Mouse (Mus musculus) liver, embryonic 14.5 days (tissue): ENCODE results near the gene Dtl.

Experiments
- CTCF ChIP-seq: IDR thresholded peaks from 2 replicates; pipeline ENCODE4 v1.5.1; 2016; ENCODE audit warnings: antibody characterized with exemption, low read depth, control low read depth
- EP300 ChIP-seq: IDR thresholded peaks from 2 replicates; pipeline ENCODE4 v1.6.1; 2016; ENCODE audit warnings: antibody characterized with exemption, low read depth

DNA sequence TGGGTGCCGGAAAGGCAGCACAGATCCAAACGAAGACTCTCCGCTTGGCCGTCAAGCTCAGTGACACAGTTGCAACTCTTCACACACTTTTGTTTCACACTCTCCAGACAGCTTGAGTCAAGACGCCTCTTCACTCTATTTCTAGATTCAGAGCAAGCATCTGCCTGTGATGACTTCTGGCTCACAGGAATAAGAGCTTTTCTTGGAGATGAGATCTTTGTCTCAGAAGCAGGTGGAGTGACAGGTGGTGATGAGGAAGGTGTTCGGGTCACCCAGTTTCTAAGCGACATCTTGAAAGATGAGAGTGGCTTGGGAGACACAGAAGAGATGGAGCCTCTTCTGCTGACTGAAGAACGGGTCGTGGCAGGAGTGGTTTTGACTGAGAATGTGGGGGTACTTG lies 34.3 kb downstream of the Dtl start:
- TF ChIP-seq CTCF (no peak), EP300 (no peak)
